Mouse (Mus musculus) small intestine, adult 2 months (tissue): ENCODE results near the gene Ttc39d. TPM values are rescaled to one million over a fixed set of nuclear protein-coding genes. Genes with fewer than 3 reads are reported as not detected.
"Not testable (repeated sequence)": the region's sequence is repeated elsewhere in the genome, so short reads cannot be mapped to it uniquely, and the experiment has no call there.

Experiments used
- H3K27ac ChIP-seq: fragments of 200-500 bp; 2 replicates; pipeline ENCODE4 v1.5.1; 2012; ENCODE audit warnings: low read depth, low read length, control low read depth, inconsistent platforms; ENCODE audit not compliant: insufficient read depth
- H3K27me3 ChIP-seq: fragments of 200-500 bp; 2 replicates; pipeline ENCODE4 v1.6.1; 2012; ENCODE audit warnings: mild to moderate bottlenecking, moderate library complexity, low read length, inconsistent platforms; ENCODE audit not compliant: control insufficient read depth, insufficient read depth
- H3K36me3 ChIP-seq: fragments of 200-500 bp; 2 replicates; pipeline ENCODE4 v1.6.1; 2012; ENCODE audit warnings: mild to moderate bottlenecking, low read length, control low read depth, inconsistent platforms; ENCODE audit not compliant: control insufficient read depth, insufficient read depth
- H3K4me1 ChIP-seq: fragments of 200-500 bp; 2 replicates; pipeline ENCODE4 v1.6.1; 2012; ENCODE audit warnings: low read length, inconsistent platforms, mixed read lengths; ENCODE audit not compliant: control insufficient read depth, insufficient read depth, insufficient read length
- H3K4me3 ChIP-seq: fragments of 200-500 bp; 2 replicates; pipeline ENCODE4 v1.5.1; 2012; ENCODE audit warnings: low read depth, mild to moderate bottlenecking, control low read depth, inconsistent platforms, low read length, moderate library complexity
- CTCF ChIP-seq: fragments of 200-500 bp; IDR thresholded peaks from 2 replicates; pipeline ENCODE4 v1.5.1; 2012; ENCODE audit warnings: low read depth, mild to moderate bottlenecking, control low read depth, inconsistent platforms, low read length, moderate library complexity, mixed read lengths; ENCODE audit not compliant: insufficient replicate concordance, insufficient read length; ENCODE audit errors: extremely low read depth
- POLR2A ChIP-seq: fragments of 200-500 bp; IDR thresholded peaks from 2 replicates; pipeline ENCODE4 v1.6.1; 2012; ENCODE audit warnings: low read depth, mild to moderate bottlenecking, control low read depth, inconsistent platforms, low read length, moderate library complexity
- WGBS: fragments of 180-500 bp; shearing (Covaris S2); methylation state at CpG from one replicate; pipeline ENCODE4 v1.1.7; 2018; 5-methylcytosine and 5-hydroxymethylcytosine counted together
- polyA plus RNA-seq: library from polyadenylated mRNA; depleted of rRNA; stranded (reverse); fragments of >200 nt; gene quantifications from 2 replicates; pipeline ENCODE4 v1.2.3, GENCODE M21; 2012

The Ttc39d gene
- polyA plus RNA-seq, 1 experiment = not detected

DNA sequence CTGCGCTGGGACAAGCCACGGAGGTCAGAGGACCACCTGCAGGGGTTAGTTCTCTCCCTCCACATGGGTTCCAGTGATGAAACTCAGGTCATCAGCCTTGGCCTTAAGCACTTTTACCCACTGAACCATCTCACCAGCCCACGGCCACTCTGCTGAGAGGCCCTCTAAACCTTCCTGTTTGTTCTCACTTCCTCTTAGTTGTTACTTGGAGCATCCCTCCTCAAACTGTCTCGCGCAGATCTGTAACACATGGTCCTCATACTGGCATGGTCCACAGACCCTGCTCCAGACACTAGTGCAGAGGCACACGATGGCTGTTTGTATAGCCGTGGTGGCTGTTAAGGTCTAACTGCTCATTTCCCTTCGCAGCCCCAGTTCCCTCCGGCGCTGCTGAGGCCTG, 23.6 kb upstream of the Ttc39d start:
- Histone ChIP-seq H3K27ac (no peak overlapping the region), H3K4me3 (no peak overlapping the region), H3K36me3 (peaks cover 13% of the 10 kb centered on the region), H3K27me3 (no peaks in the 10 kb centered on the region), H3K4me1 (no peaks in the 10 kb centered on the region)
- 90% methylated on average over 10 of the region's 10 CpGs for WGBS
- no peak for TF ChIP-seq CTCF
- TF ChIP-seq POLR2A = no peak

DNA sequence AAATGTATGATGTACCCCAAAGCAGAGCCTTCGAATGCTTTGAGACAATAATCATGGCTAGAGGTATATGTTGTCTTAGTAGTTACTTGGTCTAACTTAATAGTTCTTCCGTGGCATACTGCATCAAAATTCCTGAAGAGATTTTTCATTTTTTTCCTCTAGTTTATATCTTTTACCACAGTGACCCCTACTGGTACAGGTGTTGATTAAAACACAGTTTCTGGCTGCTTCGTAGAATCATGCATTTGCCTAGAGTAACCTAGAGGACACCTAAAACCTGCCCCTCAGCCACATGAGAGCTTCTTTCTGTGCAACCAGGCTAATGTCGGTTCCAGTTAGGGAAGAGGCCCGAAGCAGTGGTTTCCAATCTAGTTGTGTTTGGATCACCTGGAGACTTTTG, 14.2 kb upstream of the Ttc39d start:
- no peaks in the 10 kb centered on the region for H3K27me3 ChIP-seq
- H3K27ac ChIP-seq = no peak overlapping the region
- peaks cover 17% of the 10 kb centered on the region; the same call in 1 of the 2 replicates for H3K36me3 ChIP-seq
- 56% methylated on average over 5 of the region's 5 CpGs for WGBS
- no peaks in the 10 kb centered on the region for H3K4me1 ChIP-seq
- no peak overlapping the region for H3K4me3 ChIP-seq
- TF ChIP-seq CTCF = no peak
- no peak for TF ChIP-seq POLR2A

GRCm38 (mm10) chr17:80199160-80199778, 8.0 kb upstream of the Ttc39d start:
- H3K27me3 ChIP-seq = no peaks in the 10 kb centered on the region
- no peak overlapping the region for H3K4me3 ChIP-seq
- WGBS = 96% methylated on average over 3 of the region's 3 CpGs
- H3K4me1 ChIP-seq = no peaks in the 10 kb centered on the region
- H3K36me3 ChIP-seq = peaks cover 48% of the 10 kb centered on the region
- no peak for TF ChIP-seq POLR2A
- TF ChIP-seq CTCF = no peak
- H3K27ac ChIP-seq = no peak overlapping the region

DNA sequence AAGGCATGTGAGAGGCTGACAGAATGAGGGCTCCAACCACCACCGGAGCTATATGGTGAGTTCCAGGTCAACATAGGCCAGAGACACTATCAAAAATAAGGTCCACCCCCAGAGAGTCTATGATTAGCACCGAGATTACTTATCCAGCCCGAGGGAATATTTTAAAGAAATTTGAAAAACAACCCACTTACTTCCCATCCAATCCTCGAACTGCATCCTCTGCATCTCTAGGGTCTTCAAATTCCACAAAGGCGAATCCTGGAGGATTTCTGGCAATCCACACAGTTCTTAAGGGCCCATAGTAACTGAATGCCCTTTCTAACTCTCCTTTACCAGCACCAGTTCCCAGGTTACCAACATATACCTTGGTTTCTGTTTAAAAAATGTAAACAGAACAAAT, 1.6 kb upstream of the Ttc39d start:
- Histone ChIP-seq H3K27ac (no peak overlapping the region), H3K4me3 (no peak overlapping the region; the same call in 1 of the 2 replicates)
- under 1% methylated on average over 5 of the region's 5 CpGs for WGBS

GRCm38 (mm10) chr17:80206301-80206670, 974 bp upstream of the Ttc39d start:
- Histone ChIP-seq H3K4me1 (no peaks in the 10 kb centered on the region), H3K36me3 (peaks cover 27% of the 10 kb centered on the region), H3K27ac (peak overlapping the region; percentile 80), H3K27me3 (no peaks in the 10 kb centered on the region), H3K4me3 (peak overlapping the region; percentile 95)
- 0% methylated on average over 36 of the region's 36 CpGs for WGBS
- TF ChIP-seq POLR2A (no peak), CTCF (no peak)

More for the DNA sequence above, 1.6 kb upstream of the Ttc39d start:
- Histone ChIP-seq H3K36me3 (peaks cover 31% of the 10 kb centered on the region), H3K4me1 (no peaks in the 10 kb centered on the region), H3K27me3 (no peaks in the 10 kb centered on the region)
- TF ChIP-seq POLR2A (no peak), CTCF (no peak)

DNA sequence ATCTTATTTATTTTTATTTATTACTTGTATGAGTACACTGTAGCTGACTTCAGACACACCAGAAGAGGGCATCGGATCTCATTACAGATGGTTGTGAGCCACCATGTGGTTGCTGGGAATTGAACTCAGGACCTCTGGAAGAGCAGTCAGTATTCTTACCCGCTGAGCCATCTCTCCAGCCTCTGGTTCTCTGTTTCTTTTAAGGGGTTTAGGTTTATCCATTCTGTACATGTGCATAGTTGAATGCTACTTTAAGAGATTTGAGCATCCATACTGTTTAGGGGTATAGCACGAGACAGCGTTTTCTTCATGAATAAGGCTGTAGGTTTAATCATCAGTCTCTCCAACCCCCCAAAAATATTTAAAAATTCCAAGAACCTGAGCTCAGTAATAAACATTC, 6.7 kb downstream of the Ttc39d start:
- 94% methylated on average over 4 of the region's 4 CpGs for WGBS
- H3K27ac ChIP-seq, H3K4me1 ChIP-seq, H3K36me3 ChIP-seq, H3K4me3 ChIP-seq, H3K27me3 ChIP-seq: not testable (repeated sequence)

DNA sequence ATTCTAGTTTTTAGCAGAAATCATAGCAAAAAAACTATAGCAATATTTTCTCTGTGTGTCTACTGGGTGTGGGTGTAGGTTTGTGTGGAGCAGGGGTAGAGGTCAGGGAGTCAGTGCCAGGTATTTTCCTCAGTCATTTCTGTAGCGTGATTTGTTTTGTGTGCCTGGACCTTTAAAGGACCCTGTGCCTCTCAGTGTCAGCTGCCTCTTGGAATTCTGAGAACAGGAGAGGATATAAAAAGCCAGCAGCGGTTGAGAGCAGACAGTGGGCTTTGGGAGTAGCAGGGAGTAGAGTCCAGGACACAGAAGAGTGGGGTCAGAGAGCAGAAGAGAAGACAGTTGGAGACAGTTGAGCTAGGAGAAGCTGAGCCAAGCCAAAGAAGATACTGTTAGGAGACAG, 12.9 kb downstream of the Ttc39d start:
- no peaks in the 10 kb centered on the region for H3K36me3 ChIP-seq
- WGBS = 72% methylated on average over 2 of the region's 2 CpGs
- no peak overlapping the region for H3K27ac ChIP-seq
- no peak overlapping the region for H3K4me3 ChIP-seq
- TF ChIP-seq POLR2A (no peak), CTCF (no peak)
- no peaks in the 10 kb centered on the region for H3K27me3 ChIP-seq
- H3K4me1 ChIP-seq = peaks cover 3% of the 10 kb centered on the region
